26 mouse cellular contexts compared by ENCODE assay signal in the genomic region with DNA sequence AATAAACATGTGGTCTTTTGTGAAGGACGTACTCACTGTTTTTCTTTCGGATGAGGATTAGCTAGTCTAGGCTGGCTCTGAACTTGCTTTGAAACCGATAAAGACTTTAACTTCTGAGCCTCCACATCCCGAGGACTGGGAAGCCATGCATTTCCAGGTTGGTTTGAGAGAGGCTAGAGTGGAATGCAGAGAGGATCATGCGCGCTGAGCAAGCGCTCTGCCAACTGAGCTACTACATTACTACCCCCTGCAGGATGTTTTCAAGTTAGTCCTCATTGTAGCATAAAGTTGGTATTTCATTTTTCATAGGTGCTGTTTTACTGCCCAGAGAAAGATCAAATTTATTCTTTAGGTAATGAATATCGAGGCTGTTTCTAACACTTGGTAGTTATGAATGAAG. TPM values are rescaled to one million over a fixed set of nuclear protein-coding genes. Genes with fewer than 3 reads are reported as not detected.
DNase-seq lines count a peak whose midpoint lies in the region; ATAC-seq and TF ChIP-seq lines count a peak whose summit lies in the region.
"Had no signal": no experiment of that assay in that cellular context is flagged by ENCODE, and none has a peak within 500 bp of the region (broad histone marks: within the 10 kb centered on the region; RNA-seq: fewer than 3 reads in every experiment).

No protein-coding gene starts in this region.

- peaks cover 16% of the 10 kb centered on the region for H3K4me1 ChIP-seq in heart, adult 2 months (ENCODE audit: control insufficient read depth, insufficient read depth, low read length)
- H3K4me1 ChIP-seq in heart, postnatal 0 days (ENCODE audit: control insufficient read depth, insufficient read depth) = peaks cover 52% of the 10 kb centered on the region
- H3K4me1 ChIP-seq in lung, embryonic 14.5 days (ENCODE audit: insufficient read depth) = peaks cover 8% of the 10 kb centered on the region
- H3K4me1 ChIP-seq in cortical plate, adult 2 months (ENCODE audit: control insufficient read depth, insufficient read depth, low read length) = peaks cover 3% of the 10 kb centered on the region
- H3K4me1 ChIP-seq: stomach, embryonic 15.5 days had no signal

- no peak for TF ChIP-seq POLR2A in heart, adult 2 months (IDR thresholded peaks at IDR 0.05; ENCODE audit: insufficient read depth, low read depth, low read length)
- TF ChIP-seq POLR2A in cortical plate, adult 2 months (IDR thresholded peaks at IDR 0.05; ENCODE audit: extremely low read depth, insufficient read depth, low read length) = no peak

- H3K36me3 ChIP-seq in heart, adult 2 months (ENCODE audit: control insufficient read depth, insufficient read depth, low read length) = peaks cover 31% of the 10 kb centered on the region
- H3K36me3 ChIP-seq in heart, postnatal 0 days (replicated peaks; ENCODE audit: control insufficient read depth, insufficient read depth, low read length) = no peaks in the 10 kb centered on the region
- no peaks in the 10 kb centered on the region for H3K36me3 ChIP-seq in lung, embryonic 14.5 days (ENCODE audit: insufficient read depth)
- H3K36me3 ChIP-seq: embryonic facial prominence, embryonic 15.5 days; hindbrain, embryonic 15.5 days; limb, embryonic 15.5 days; stomach, embryonic 15.5 days had no signal

- H3K4me3 ChIP-seq in heart, adult 2 months = no peak overlapping the region
- no peak overlapping the region for H3K4me3 ChIP-seq in heart, postnatal 0 days (ENCODE audit: low read depth, low read length)
- no peak overlapping the region for H3K4me3 ChIP-seq in lung, embryonic 14.5 days (ENCODE audit: low read depth, low read length)
- H3K4me3 ChIP-seq in cortical plate, adult 2 months (ENCODE audit: insufficient read depth, low read length) = no peak overlapping the region
- H3K4me3 ChIP-seq: embryonic facial prominence, embryonic 15.5 days; hindbrain, embryonic 15.5 days; limb, embryonic 15.5 days; stomach, embryonic 15.5 days had no signal

- TF ChIP-seq EP300 in heart, adult 2 months (IDR thresholded peaks at IDR 0.05; ENCODE audit: insufficient read depth, low read depth, low read length) = no peak
- no peak for TF ChIP-seq EP300 in heart, postnatal 0 days (IDR thresholded peaks at IDR 0.05; ENCODE audit: low read depth)

- H3K9ac ChIP-seq in heart, adult 2 months (ENCODE audit: low read depth, low read length) = no peak overlapping the region
- no peak overlapping the region for H3K9ac ChIP-seq in heart, postnatal 0 days (replicated peaks; ENCODE audit: low read depth, low read length)
- no peak overlapping the region for H3K9ac ChIP-seq in lung, embryonic 14.5 days
- H3K9ac ChIP-seq: embryonic facial prominence, embryonic 15.5 days; hindbrain, embryonic 15.5 days; limb, embryonic 15.5 days; stomach, embryonic 15.5 days had no signal

- H3K4me2 ChIP-seq in heart, postnatal 0 days (ENCODE audit: low read depth, low read length) = no peak overlapping the region
- H3K4me2 ChIP-seq in lung, embryonic 14.5 days = no peak overlapping the region
- H3K4me2 ChIP-seq: embryonic facial prominence, embryonic 15.5 days; hindbrain, embryonic 15.5 days; limb, embryonic 15.5 days; stomach, embryonic 15.5 days had no signal

- H3K9me3 ChIP-seq in heart, postnatal 0 days (replicated peaks; ENCODE audit: control insufficient read depth, low read length) = no peaks in the 10 kb centered on the region
- no peaks in the 10 kb centered on the region for H3K9me3 ChIP-seq in lung, embryonic 14.5 days (ENCODE audit: low read depth, low read length)
- H3K9me3 ChIP-seq: embryonic facial prominence, embryonic 15.5 days; hindbrain, embryonic 15.5 days; limb, embryonic 15.5 days; stomach, embryonic 15.5 days had no signal

- H3K27me3 ChIP-seq in heart, adult 2 months (ENCODE audit: control insufficient read depth, insufficient read depth, low read length) = no peaks in the 10 kb centered on the region
- H3K27me3 ChIP-seq in heart, postnatal 0 days (ENCODE audit: control insufficient read depth, insufficient read depth, low read length) = no peaks in the 10 kb centered on the region
- H3K27me3 ChIP-seq in lung, embryonic 14.5 days (ENCODE audit: insufficient read depth, low read length) = no peaks in the 10 kb centered on the region
- H3K27me3 ChIP-seq: CH12.LX; embryonic facial prominence, embryonic 15.5 days; hindbrain, embryonic 15.5 days; limb, embryonic 15.5 days; stomach, embryonic 15.5 days had no signal

- peak; percentile 43 for TF ChIP-seq CTCF in heart, adult 2 months (IDR thresholded peaks at IDR 0.05)
- TF ChIP-seq CTCF in heart, postnatal 0 days (IDR thresholded peaks at IDR 0.05; ENCODE audit: low read depth) = peak; percentile 42
- TF ChIP-seq CTCF in lung, embryonic 14.5 days (IDR thresholded peaks at IDR 0.05; ENCODE audit: low read depth) = peak; percentile 12; the same call in 1 of the 2 replicates
- peak; percentile 12; the same call in 1 of the 2 replicates for TF ChIP-seq CTCF in cortical plate, adult 2 months (IDR thresholded peaks at IDR 0.05; ENCODE audit: extremely low read depth, insufficient read depth, low read length)

- no peaks in the 10 kb centered on the region; the same call in 1 of the 2 replicates for H3K79me2 ChIP-seq in heart, adult 2 months (replicated peaks; ENCODE audit: control insufficient read depth, insufficient read depth, low read length)

- ATAC-seq in heart, postnatal 0 days (ENCODE audit: insufficient read depth, low read depth) = peak; percentile 55; the same call in 1 of the 2 replicates
- ATAC-seq in lung, embryonic 14.5 days (ENCODE audit: insufficient read depth) = no peak
- ATAC-seq: intestine, embryonic 16.5 days had no signal

- intact Hi-C loops in heart, adult 2 months (cut with DNase I) = no loop called here
- intact Hi-C loops in heart, postnatal 14 days (cut with DNase I) = no loop called here

- WGBS in heart, adult 2 months = 38% methylated on average over 8 of the region's 8 CpGs
- 32% methylated on average over 8 of the region's 8 CpGs for WGBS in heart, postnatal 0 days
- 57% methylated on average over 8 of the region's 8 CpGs for WGBS in lung, embryonic 14.5 days

- no peak overlapping the region; the same call in 1 of the 2 replicates for H3K27ac ChIP-seq in heart, adult 2 months
- H3K27ac ChIP-seq in heart, postnatal 0 days (ENCODE audit: low read depth) = peak overlapping the region; percentile 39
- no peak overlapping the region for H3K27ac ChIP-seq in lung, embryonic 14.5 days (ENCODE audit: low read depth)
- no peak overlapping the region for H3K27ac ChIP-seq in cortical plate, adult 2 months (ENCODE audit: insufficient read depth, low read length)
- H3K27ac ChIP-seq: embryonic facial prominence, embryonic 15.5 days; hindbrain, embryonic 15.5 days; kidney, postnatal 0 days; limb, embryonic 15.5 days; stomach, embryonic 15.5 days had no signal

- no peak for DNase-seq in heart, adult 2 months
- DNase-seq in heart, adult 18-20 months = no peak
- DNase-seq in heart, postnatal 0 days (ENCODE audit: low spot score) = peak; percentile 58
- DNase-seq in heart, postnatal 14 days = no peak
- peak; percentile 27 for DNase-seq in lung, embryonic 14.5 days
- no peak for DNase-seq in lung, adult 18-20 months
- DNase-seq: adrenal gland, postnatal 36 days; cerebellum, adult 18-20 months; cerebellum, postnatal 25 days; layer of hippocampus, postnatal 36 days; retina, postnatal 1 day; thymus, adult 2 months had no signal

RNA-seq across cellular contexts. Expression of a gene that starts 17.0 kb away (rescaled TPM):
- 10 to 100 TPM; 58.4 to 62.5 TPM for total RNA-seq in heart, adult 2 months (2021)
- polyA plus RNA-seq in heart, adult 2 months (2012; rRNA removed) = 13.8 and 38.2 TPM in 2 replicates
- total RNA-seq in heart, adult 18-20 months (2021) = 10 to 100 TPM; 52.9 to 56.9 TPM
- total RNA-seq in heart, postnatal 0 days (2014; rRNA removed; ENCODE audit: low replicate concordance) = 99.5 and 130 TPM in 2 replicates
- 37.2 and 38.6 TPM in 2 replicates for polyA plus RNA-seq in heart, postnatal 0 days (2015; fragmentation: Nextera tagmentation; extraction: Ambion mirVana)
- 10 to 100 TPM; 73.6 to 77.2 TPM for total RNA-seq in heart, postnatal 14 days (2021)
- 51.1 and 52.7 TPM in 2 replicates for polyA plus RNA-seq in lung, embryonic 14.5 days (2014; fragmentation: Nextera tagmentation; extraction: Ambion mirVana)
- 21.1 and 21.5 TPM in 2 replicates for polyA plus RNA-seq in cortical plate, adult 2 months (2012; rRNA removed)
- total RNA-seq: megakaryocyte-erythroid progenitor cell, adult 5-6 weeks had no signal

RNA-seq across cellular contexts. Expression of a gene that starts 36.4 kb away (rescaled TPM):
- total RNA-seq in heart, adult 2 months (2021) = not detected
- not detected in 2 replicates for polyA plus RNA-seq in heart, adult 2 months (2012; rRNA removed)
- total RNA-seq in heart, adult 18-20 months (2021) = not detected
- total RNA-seq in heart, postnatal 0 days (2014; rRNA removed; ENCODE audit: low replicate concordance) = not detected in 2 replicates
- not detected in 2 replicates for polyA plus RNA-seq in heart, postnatal 0 days (2015; fragmentation: Nextera tagmentation; extraction: Ambion mirVana)
- total RNA-seq in heart, postnatal 14 days (2021) = not detected
- polyA plus RNA-seq in lung, embryonic 14.5 days (2014; fragmentation: Nextera tagmentation; extraction: Ambion mirVana) = not detected in 2 replicates
- polyA plus RNA-seq in cortical plate, adult 2 months (2012; rRNA removed) = not detected in 2 replicates
- total RNA-seq: adrenal gland, postnatal 36 days; gastrocnemius, adult 18-20 months; granulocyte monocyte progenitor cell, adult 5-6 weeks; layer of hippocampus, postnatal 36 days; left cerebral cortex, postnatal 14 days; megakaryocyte-erythroid progenitor cell, adult 5-6 weeks; MEL had no signal
- polyA plus RNA-seq: embryonic facial prominence, embryonic 15.5 days; hindbrain, embryonic 15.5 days; intestine, embryonic 16.5 days; kidney, postnatal 0 days; limb, embryonic 15.5 days; liver, embryonic 16.5 days; stomach, embryonic 15.5 days; thymus, adult 2 months had no signal

Comparison
In these comparisons a context has a peak if more than half of its experiments do, and no peak if none do; other contexts are left out.
1. DNase-seq: peak in heart, postnatal 0 days (single experiment) and lung, embryonic 14.5 days (single experiment); none in heart, adult 2 months (0 of 2), heart, adult 18-20 months (0 of 2), heart, postnatal 14 days (0 of 2) and lung, adult 18-20 months (0 of 2).
2. Peak in every context shown above with its lines, with median percentiles within 50 percentile points of each other: CTCF ChIP-seq.